Mouse (Mus musculus): Measurements from ENCODE around the gene Arl4c.
A peak's percentile ranks its signal among the peaks of the same experiment; 100 is the strongest.

The Arl4c gene

GRCm38 (mm10) chr1:88700961-88701861, 810 bp downstream of the Arl4c start:
- DNase-seq (ENCODE audit: low read depth, low spot score): peak; percentile 59

GRCm38 (mm10) chr1:88699856-88700791, 1.9 kb downstream of the Arl4c start:
- DNase-seq (ENCODE audit: low read depth, low spot score): peak; percentile 60

GRCm38 (mm10) chr1:88699401-88699800, 2.6 kb downstream of the Arl4c start:
- peak; percentile 74 for DNase-seq (ENCODE audit: low read depth, low spot score)

GRCm38 (mm10) chr1:88698926-88699325, 3.1 kb downstream of the Arl4c start:
- DNase-seq (ENCODE audit: low read depth, low spot score): peak; percentile 27

GRCm38 (mm10) chr1:88698131-88698530, 3.9 kb downstream of the Arl4c start:
- DNase-seq (ENCODE audit: low read depth, low spot score): no peak

- no peak for DNase-seq (ENCODE audit: low read depth, low spot score)
Observed at GRCm38 (mm10) chr1:88696408-88696807, 5.6 kb downstream of the Arl4c start.

- DNase-seq (ENCODE audit: low read depth, low spot score): no peak
Observed at GRCm38 (mm10) chr1:88694353-88694752, 7.7 kb downstream of the Arl4c start.

GRCm38 (mm10) chr1:88692293-88692827, 9.7 kb downstream of the Arl4c start:
- DNase-seq (ENCODE audit: low read depth, low spot score): no peak

GRCm38 (mm10) chr1:88690601-88691000, 11.4 kb downstream of the Arl4c start:
- no peak for DNase-seq (ENCODE audit: low read depth, low spot score)

- no peak for DNase-seq (ENCODE audit: low read depth, low spot score)
Observed at GRCm38 (mm10) chr1:88684765-88685164, 17.3 kb downstream of the Arl4c start.

- no peak for DNase-seq (ENCODE audit: low read depth, low spot score)
Observed at GRCm38 (mm10) chr1:88681596-88681995, 20.4 kb downstream of the Arl4c start.

GRCm38 (mm10) chr1:88680804-88681203, 21.2 kb downstream of the Arl4c start:
- DNase-seq (ENCODE audit: low read depth, low spot score): no peak

- DNase-seq (ENCODE audit: low read depth, low spot score): no peak
Observed at GRCm38 (mm10) chr1:88678231-88678739, 23.7 kb downstream of the Arl4c start.

GRCm38 (mm10) chr1:88670807-88671206, 31.2 kb downstream of the Arl4c start:
- DNase-seq (ENCODE audit: low read depth, low spot score): no peak

GRCm38 (mm10) chr1:88668846-88669810, 32.9 kb downstream of the Arl4c start:
- DNase-seq (ENCODE audit: low read depth, low spot score): no peak

- peak; percentile 67 for DNase-seq (ENCODE audit: low read depth, low spot score)
Observed at GRCm38 (mm10) chr1:88668353-88668752, 33.7 kb downstream of the Arl4c start.

- DNase-seq (ENCODE audit: low read depth, low spot score): no peak
Observed at GRCm38 (mm10) chr1:88664623-88665022, 37.4 kb downstream of the Arl4c start.

GRCm38 (mm10) chr1:88662736-88663135, 39.3 kb downstream of the Arl4c start:
- DNase-seq (ENCODE audit: low read depth, low spot score): peak; percentile 81

- peak; percentile 79 for DNase-seq (ENCODE audit: low read depth, low spot score)
Observed at GRCm38 (mm10) chr1:88661209-88661608, 40.8 kb downstream of the Arl4c start.

- no peak for DNase-seq (ENCODE audit: low read depth, low spot score)
Observed at GRCm38 (mm10) chr1:88658290-88658857, 43.6 kb downstream of the Arl4c start.

Measured in 3T3-L1 (cell line).